Mouse (Mus musculus) testis, postnatal 14 days (tissue): Measurements from ENCODE around the gene Smco4.
"Not testable (repeated sequence)": the region's sequence is repeated elsewhere in the genome, so short reads cannot be mapped to it uniquely, and the experiment has no call there.

Experiments
- DNase-seq: peaks from one replicate; pipeline ENCODE4 v3.0.0; 2021; ENCODE audit warnings: low spot score

Smco4 gene

DNA sequence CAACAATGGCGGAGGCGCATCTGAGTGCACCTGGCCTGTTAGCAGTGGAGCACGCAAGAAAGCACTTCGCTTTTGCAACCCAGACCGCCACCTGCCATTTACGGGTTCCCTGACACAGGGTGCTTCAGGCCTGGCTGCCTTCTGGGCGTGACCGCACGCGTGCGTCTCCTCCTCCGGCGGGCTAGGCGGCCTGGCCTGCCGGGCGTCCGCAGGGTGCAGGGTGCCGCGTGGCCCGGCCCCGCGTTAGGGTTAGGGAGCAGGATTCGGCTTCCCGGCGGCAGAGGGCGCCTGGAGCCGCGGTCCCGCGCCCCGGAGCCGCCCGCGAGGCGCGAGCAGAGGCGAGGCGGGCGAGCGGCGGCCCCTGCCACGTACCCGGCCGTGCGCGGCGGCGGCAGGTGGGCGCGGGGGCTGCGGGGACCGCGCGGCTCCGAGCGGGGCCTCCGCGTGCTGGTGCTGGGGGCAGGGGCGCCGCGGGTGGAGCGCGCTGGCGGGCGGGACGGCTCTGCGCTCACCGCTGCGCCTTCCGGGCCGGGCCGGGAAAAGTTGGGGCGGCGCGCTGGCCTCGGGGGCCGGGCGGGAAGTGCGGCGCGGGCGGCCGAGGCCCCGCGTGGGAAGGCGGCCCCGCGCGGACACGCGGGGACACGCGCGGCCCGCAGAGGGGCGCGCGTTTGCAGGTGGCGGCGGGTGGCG is at the start of gene Smco4:
TSS of gene Smco4 (plus strand) at position 198 of the 690 bp plus-strand sequence.
- peak; percentile 76 for DNase-seq

GRCm38 (mm10) chr9:15447397-15447796 is 45.8 kb upstream of the Smco4 start:
- no peak for DNase-seq

DNA sequence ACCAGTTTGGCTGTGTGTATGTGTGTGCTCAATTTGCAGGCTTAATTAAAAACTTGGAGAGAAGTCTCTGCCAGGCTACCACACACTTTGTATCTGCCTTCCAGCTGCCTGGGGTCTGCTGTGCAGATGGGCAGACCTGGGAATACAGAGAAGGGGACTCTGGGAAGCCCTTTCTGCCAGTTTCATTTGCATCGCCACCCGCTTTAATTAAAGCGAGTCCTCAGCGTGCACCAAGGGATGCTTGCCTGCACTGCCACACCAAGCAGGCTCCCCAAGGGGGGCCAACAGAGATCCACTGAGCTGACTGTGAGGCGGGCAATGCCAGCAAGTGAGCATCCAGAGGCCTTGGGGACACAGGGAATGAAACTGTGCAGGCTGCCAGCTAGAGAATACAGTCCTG is 42.3 kb upstream of the Smco4 start:
- no peak for DNase-seq

DNA sequence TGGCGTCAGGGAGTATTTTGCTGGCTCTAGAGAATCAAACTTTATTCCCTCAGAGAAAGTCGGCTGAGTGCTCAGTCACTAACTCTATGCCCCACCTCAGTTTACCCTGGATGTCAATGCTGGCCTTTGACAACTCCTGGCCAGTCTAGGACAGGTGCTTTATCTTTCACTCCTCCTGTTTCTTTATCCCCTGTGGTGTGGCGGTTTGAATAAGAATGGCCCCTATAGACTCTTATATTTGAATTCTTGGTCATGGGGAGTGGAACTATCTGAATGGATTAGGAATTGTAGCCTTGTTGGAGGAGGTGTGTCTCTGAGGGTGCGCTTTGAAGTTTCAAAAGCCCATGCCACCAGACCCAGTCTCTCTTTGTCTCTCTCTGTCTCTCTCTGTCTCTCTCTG is 21.0 kb upstream of the Smco4 start:
- no peak for DNase-seq

GRCm38 (mm10) chr9:15473206-15473605 is 20.0 kb upstream of the Smco4 start:
- no peak for DNase-seq

DNA sequence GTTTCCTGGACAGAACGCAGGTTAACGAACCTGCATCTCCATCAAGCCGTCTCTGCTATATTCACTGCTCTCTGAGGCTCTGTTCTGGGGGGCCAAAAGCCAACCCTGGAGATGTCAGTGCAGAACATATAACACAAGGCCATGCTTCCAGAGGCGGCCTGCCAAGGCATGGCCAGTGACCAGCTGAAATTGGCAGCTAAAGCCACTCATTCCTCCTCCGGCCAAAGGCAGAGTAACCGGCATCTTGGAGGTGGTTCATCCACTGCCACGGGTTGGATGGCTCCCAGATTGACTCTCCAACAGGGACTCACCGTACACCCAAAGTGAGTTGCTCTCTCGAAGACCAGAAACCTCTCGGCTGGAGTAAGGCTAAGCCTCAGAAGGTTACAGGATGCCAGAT is 15.7 kb upstream of the Smco4 start:
- no peak for DNase-seq

DNA sequence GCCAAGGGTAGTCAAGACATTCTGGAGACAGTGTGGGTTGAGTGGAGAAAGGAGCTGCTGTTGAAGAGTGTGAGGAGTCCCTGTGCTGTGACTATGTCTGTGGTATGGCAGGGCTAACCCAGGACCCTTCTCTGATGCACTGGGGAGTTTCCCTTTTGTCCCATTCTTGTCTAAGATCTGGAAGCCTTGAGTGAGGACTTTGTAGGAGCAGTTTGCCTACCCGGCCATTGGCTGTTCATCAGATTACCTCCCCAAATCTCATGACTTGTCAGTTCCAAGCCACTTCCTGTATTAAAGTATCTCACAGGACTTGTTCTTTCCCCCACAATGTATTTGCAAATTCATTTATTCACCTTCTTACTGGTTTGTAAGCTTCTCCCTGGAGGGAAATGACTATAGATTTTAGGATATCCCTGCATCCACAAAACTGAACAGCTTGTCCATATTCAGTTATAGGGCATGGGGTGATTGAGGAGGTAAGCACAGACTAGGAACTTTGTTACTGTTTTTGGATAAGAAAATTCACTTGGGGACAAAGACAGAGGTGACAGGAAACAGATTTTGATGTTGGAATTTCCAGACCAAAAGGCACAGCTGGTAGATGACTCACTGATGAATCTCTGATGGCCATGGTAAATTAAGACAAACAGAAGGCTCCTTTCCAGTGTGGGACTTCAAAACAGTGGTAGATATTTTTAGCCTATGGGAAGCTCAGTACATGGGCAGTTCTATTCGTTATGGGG is 5.4 kb upstream of the Smco4 start:
- DNase-seq: no peak

DNA sequence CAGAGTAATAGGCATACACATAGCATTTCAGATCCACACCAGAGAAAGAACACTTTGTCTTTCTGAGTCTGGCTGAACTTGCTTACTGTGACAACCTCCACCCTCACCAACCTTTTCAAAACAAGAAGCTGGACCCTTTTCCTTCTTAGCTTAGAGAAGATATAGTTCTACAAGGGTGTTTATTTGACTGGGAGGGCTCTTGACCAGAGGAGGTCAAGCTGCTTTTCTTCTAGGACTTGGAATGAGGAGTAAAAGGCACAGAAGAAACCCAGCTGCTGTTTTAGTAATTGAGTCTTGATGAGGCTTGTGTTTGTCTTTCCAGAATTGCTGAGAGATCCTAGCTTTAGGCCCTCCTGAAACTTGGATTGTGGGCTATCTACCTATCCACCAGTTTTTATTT is 3.9 kb upstream of the Smco4 start:
- no peak for DNase-seq

GRCm38 (mm10) chr9:15490331-15491100 is 2.7 kb upstream of the Smco4 start:
- DNase-seq: no peak

- no peak for DNase-seq
These were observed 1.5 kb upstream of the Smco4 start for GRCm38 (mm10) chr9:15491686-15492085.

DNA sequence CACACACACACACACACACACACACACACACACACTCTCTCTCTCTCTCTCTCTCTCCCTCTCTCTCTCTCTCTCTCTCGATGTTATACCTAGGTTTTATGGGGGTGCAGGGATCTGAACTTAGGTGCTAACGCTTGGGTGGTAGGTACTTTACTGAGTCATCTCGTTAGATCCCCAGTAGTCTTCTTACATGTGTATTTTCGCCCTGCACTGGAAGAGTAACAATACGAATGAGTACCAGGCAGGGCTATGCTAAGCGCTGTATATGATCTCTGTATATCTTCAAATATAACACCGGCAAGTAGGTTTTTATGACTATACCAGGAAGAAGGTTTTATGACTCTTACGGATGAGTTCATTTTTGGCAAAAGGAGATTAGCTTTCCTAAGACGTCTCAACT is 831 bp upstream of the Smco4 start:
- no peak for DNase-seq

DNA sequence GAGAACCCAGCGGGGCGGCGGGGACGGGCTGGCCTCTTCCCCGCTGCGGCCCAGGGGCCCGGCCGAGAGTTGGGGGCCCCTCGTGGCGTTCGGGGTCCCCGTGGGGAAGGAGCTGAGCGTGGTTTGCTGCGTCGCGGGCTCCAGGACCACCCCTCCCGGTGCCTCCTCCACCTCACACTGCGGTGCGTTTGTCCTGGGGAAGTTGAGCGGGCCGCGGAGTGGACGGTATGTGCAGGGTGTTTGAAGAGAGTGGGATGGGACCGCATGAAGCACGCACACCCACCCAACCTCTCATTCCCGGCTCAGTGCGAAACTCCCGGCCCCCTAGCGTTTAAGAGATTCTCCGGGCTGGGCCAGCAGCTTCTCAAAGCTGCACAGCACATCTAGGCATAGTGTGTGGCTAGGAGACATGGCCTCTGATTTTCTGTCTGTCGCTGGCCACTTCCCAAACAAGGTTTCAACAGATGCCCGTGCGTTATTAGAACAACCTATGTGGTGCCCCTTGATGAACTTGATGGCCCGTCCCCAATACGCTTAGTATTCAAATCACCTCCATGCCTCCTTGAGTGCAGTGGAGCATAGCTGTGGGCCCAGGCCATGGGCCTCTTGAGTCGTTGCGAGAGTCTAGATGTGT is 810 bp downstream of the Smco4 start:
- peak; percentile 60 for DNase-seq

DNA sequence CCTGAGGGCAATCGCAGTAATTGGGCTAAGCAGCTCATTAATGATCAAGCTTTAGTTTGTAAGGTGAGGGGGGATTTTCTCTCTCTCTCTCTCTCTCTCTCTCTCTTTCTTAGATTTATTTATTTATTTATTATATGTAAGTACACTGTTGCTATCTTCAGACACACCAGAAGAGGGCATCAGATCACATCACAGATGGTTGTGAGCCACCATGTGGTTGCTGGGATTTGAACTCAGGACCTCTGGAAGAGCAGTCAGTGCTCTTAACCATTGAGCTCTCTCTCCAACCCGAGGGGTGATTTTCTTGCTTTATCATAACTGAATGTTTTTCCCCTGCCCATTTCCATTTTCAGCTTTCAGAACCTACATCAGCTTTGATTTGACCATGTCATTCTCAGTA is 2.0 kb downstream of the Smco4 start:
- not testable (repeated sequence) for DNase-seq

- no peak for DNase-seq
These were observed 2.8 kb downstream of the Smco4 start for GRCm38 (mm10) chr9:15495921-15496577.

DNA sequence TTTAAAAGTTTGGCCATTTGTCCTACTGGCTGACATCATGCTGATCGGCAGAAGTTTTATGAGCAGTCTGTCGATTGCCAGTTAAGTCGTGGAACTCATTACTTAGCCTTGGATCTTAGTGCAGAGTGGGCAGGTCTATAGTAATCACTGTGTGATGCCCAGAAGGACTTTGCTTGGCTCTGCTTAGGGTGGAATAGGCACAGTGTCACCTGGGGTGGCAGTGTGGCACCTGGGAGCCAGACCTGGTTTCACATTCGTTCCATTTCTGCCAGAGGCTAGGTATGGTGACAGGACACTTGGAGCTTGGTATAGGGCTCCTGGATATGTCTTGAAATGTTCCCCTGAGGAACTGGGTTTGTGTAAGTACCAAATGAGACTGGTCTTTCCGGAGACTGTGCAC is 6.8 kb downstream of the Smco4 start:
- no peak for DNase-seq

DNA sequence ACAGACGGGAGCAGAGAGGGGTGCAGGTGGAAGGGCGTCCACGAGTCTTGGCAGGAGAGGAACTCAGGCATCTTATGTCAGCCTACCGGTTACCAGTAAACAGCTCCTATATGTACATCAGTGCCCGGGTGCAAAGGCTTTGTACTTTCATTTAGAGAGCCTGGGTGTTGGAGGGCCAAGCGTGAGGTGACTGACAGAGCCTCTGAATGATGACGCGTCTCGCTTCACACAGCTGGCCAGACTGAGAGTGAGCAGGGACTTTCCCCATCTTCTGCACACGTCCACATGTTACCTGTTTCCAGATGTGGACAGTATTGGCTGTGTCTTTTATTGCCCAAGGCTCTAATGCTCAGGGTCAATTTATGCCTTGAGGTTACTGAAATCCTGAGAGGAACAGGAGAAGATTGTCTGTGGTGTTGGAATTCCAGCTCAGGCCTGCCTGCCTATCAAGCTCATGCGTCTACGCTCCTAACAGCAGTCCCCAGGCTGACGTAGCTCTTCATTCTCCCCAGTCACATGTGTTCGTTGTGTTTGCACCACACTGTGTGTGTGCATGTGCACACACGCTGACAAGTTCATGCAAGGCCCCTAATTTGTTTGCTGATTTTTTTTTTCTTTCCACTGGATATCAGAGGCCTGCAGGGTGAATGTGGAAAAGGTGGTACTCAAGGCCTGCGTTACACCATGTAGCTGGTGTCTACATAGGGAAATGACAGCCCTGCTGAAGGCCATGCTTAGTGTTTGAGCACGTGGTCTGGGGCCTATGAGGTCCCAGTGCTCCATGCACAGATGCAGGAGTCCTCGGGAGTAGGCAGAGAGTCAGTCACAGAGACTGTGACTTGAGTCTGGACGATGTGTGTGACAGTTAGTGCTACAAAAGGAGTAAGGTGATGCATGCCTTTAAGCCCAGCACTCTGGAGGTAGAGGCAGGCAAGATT is 8.4 kb downstream of the Smco4 start:
- no peak for DNase-seq

DNA sequence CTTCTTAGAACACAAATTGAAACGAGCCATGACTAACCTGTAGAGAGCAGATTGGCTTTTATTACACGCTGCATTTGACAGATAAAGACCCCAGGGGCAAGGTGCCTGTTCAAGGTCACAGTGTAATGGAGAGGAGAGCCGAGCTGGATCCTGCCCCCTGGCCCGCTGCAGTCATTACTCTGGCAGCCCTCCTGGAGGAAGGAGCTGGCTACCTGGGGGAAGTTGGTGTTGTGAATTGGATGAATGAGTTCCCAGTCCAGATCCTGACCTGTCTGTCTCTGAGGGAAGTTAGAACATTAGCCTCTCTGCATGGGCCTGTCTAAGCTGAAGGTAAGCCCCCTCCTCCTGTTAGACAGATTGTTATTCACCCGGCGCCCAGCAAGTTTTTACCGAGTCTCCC is 9.2 kb downstream of the Smco4 start:
- no peak for DNase-seq

GRCm38 (mm10) chr9:15503307-15503706 is 10.1 kb downstream of the Smco4 start:
- no peak for DNase-seq

GRCm38 (mm10) chr9:15503827-15504226 is 10.6 kb downstream of the Smco4 start:
- DNase-seq: no peak

DNA sequence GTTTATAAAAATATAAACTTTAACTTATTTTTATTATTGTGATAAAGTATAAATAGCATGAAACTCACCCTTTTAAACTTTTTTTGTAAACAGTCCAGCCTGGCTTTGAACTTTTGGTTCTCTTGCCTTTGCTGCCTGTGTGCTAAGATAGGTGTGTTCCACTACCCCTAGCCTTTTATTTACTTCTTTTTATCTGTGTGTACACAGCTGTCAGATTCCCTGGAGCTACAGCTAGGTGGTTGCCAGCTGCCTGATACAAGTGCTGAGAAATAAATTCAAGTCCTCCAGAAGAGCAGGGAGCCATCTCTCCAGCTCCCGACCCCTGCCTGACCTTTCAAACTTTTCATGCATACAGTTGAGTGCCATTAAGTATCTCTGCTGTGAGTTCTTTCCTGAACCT is 12.1 kb downstream of the Smco4 start:
- no peak for DNase-seq

- DNase-seq: no peak
These were observed 13.6 kb downstream of the Smco4 start for GRCm38 (mm10) chr9:15506863-15507262.
